Mouse (Mus musculus) thymus, adult 2 months (tissue): ENCODE data around the gene Rabep2.

Source experiments
- CTCF ChIP-seq: fragments of 200-500 bp; IDR thresholded peaks from 2 replicates; pipeline ENCODE4 v1.5.1; 2012; ENCODE audit warnings: mild to moderate bottlenecking, control low read depth, low read length, moderate library complexity, borderline replicate concordance; ENCODE audit not compliant: control insufficient read depth, poor library complexity, insufficient read depth; ENCODE audit errors: extremely low read depth
- POLR2A ChIP-seq: fragments of 200-500 bp; IDR thresholded peaks from 2 replicates; pipeline ENCODE4 v1.6.1; 2012; ENCODE audit warnings: mild to moderate bottlenecking, low read length, control low read depth, moderate library complexity; ENCODE audit not compliant: control insufficient read depth, poor library complexity, insufficient read depth; ENCODE audit errors: extremely low read depth

DNA sequence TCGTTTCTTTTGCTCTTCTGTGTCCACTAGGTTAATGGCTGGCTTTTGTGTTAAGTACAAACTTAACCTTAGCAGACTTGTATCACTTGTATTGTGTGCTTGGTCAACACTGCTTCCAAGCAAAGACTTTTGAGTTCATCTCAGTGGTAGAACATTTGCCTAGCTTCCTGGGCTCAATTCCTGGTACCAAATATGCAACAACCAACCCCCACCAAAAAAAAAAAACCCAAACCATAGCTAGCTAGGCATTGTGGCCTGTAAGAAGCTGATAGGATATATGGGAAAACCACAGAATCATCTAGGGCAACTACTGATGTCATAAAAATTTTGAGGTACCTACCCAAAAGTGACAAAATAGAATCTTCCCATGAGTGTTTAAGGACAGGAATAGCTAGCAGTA lies 62.4 kb downstream of the Rabep2 start:
- TF ChIP-seq CTCF (no peak), POLR2A (no peak)
